Mouse (Mus musculus) kidney, adult 2 months (tissue): ENCODE results near the gene Nop53.

Experiments used
- CTCF ChIP-seq: fragments of 200-500 bp; conservative IDR thresholded peaks from 2 replicates; pipeline ENCODE4 v1.5.1; 2011; ENCODE audit warnings: low read depth, mild to moderate bottlenecking, control low read depth, low read length, moderate library complexity, mixed read lengths; ENCODE audit not compliant: insufficient read depth, insufficient read length
- POLR2A ChIP-seq: fragments of 200-500 bp; IDR thresholded peaks from one replicate; pipeline ENCODE4 v1.6.1; 2011; ENCODE audit warnings: low read depth, low read length, control low read depth

- TF ChIP-seq POLR2A: no peak
- TF ChIP-seq CTCF: no peak
Measured at GRCm38 (mm10) chr7:15921796-15922195, 24.1 kb downstream of the Nop53 start.
